Mouse (Mus musculus): ENCODE results near the gene Slc44a5. TPM values are rescaled to one million over a fixed set of nuclear protein-coding genes. Genes with fewer than 3 reads are reported as not detected.

Gene Slc44a5
- total and polyA plus RNA-seq, 2 experiments, result not detected

GRCm38 (mm10) chr3:154118992-154119603 is 145.9 kb downstream of the Slc44a5 start:
- Histone ChIP-seq H3K9ac (ENCODE audit: low read depth, low read length) (no peak overlapping the region), H3K27me3 (ENCODE audit: control insufficient read depth, insufficient read depth, low read length) (no peaks in the 10 kb centered on the region), H3K4me1 (ENCODE audit: control insufficient read depth, insufficient read depth, low read length) (no peaks in the 10 kb centered on the region), H3K27ac (replicated peaks; ENCODE audit: insufficient read depth, low read depth, low read length) (no peak overlapping the region), H3K4me3 (ENCODE audit: insufficient read depth, low read depth, low read length) (no peak overlapping the region), H3K36me3 (ENCODE audit: control insufficient read depth, insufficient read depth, low read length) (no peaks in the 10 kb centered on the region), H3K79me2 (ENCODE audit: control insufficient read depth, insufficient read depth, low read length) (no peaks in the 10 kb centered on the region)
- DNase-seq (ENCODE audit: extremely low read depth, low read depth, low spot score), result no peak
- TF ChIP-seq CTCF (IDR thresholded peaks at IDR 0.05; ENCODE audit: low read depth, low read length) (no peak), POLR2A (IDR thresholded peaks at IDR 0.05; ENCODE audit: extremely low read depth, insufficient read depth, low read length) (no peak)
- WGBS, result 80% methylated on average over 6 of the region's 6 CpGs

GRCm38 (mm10) chr3:154122531-154122930 is 149.3 kb downstream of the Slc44a5 start:
- TF ChIP-seq POLR2A (IDR thresholded peaks at IDR 0.05; ENCODE audit: extremely low read depth, insufficient read depth, low read length), result no peak
- no peak for TF ChIP-seq CTCF (IDR thresholded peaks at IDR 0.05; ENCODE audit: low read depth, low read length)
- DNase-seq (ENCODE audit: extremely low read depth, low read depth, low spot score), result no peak
- 89% methylated on average over 3 of the region's 3 CpGs for WGBS
- no peak overlapping the region for H3K9ac ChIP-seq (ENCODE audit: low read depth, low read length)
- H3K4me3 ChIP-seq (ENCODE audit: insufficient read depth, low read depth, low read length), result no peak overlapping the region
- no peaks in the 10 kb centered on the region for H3K27me3 ChIP-seq (ENCODE audit: control insufficient read depth, insufficient read depth, low read length)
- H3K36me3 ChIP-seq (ENCODE audit: control insufficient read depth, insufficient read depth, low read length), result no peaks in the 10 kb centered on the region
- no peak overlapping the region for H3K27ac ChIP-seq (replicated peaks; ENCODE audit: insufficient read depth, low read depth, low read length)
- no peaks in the 10 kb centered on the region for H3K4me1 ChIP-seq (ENCODE audit: control insufficient read depth, insufficient read depth, low read length)
- no peaks in the 10 kb centered on the region for H3K79me2 ChIP-seq (ENCODE audit: control insufficient read depth, insufficient read depth, low read length)

- Histone ChIP-seq H3K27ac (replicated peaks; ENCODE audit: insufficient read depth, low read depth, low read length) (no peak overlapping the region), H3K36me3 (ENCODE audit: control insufficient read depth, insufficient read depth, low read length) (no peaks in the 10 kb centered on the region), H3K4me1 (ENCODE audit: control insufficient read depth, insufficient read depth, low read length) (no peaks in the 10 kb centered on the region), H3K4me3 (ENCODE audit: insufficient read depth, low read depth, low read length) (no peak overlapping the region), H3K27me3 (ENCODE audit: control insufficient read depth, insufficient read depth, low read length) (no peaks in the 10 kb centered on the region), H3K9ac (ENCODE audit: low read depth, low read length) (no peak overlapping the region), H3K79me2 (ENCODE audit: control insufficient read depth, insufficient read depth, low read length) (no peaks in the 10 kb centered on the region)
- TF ChIP-seq POLR2A (IDR thresholded peaks at IDR 0.05; ENCODE audit: extremely low read depth, insufficient read depth, low read length) (no peak), CTCF (IDR thresholded peaks at IDR 0.05; ENCODE audit: low read depth, low read length) (no peak)
- 82% methylated on average over 15 of the region's 15 CpGs for WGBS
- DNase-seq (ENCODE audit: extremely low read depth, low read depth, low spot score), result no peak
These were observed 151.8 kb downstream of the Slc44a5 start for GRCm38 (mm10) chr3:154124890-154125575.

GRCm38 (mm10) chr3:154125768-154126376 is 152.6 kb downstream of the Slc44a5 start:
- H3K79me2 ChIP-seq (ENCODE audit: control insufficient read depth, insufficient read depth, low read length), result no peaks in the 10 kb centered on the region
- H3K27ac ChIP-seq (replicated peaks; ENCODE audit: insufficient read depth, low read depth, low read length), result no peak overlapping the region
- DNase-seq (ENCODE audit: extremely low read depth, low read depth, low spot score), result no peak
- no peaks in the 10 kb centered on the region for H3K36me3 ChIP-seq (ENCODE audit: control insufficient read depth, insufficient read depth, low read length)
- H3K27me3 ChIP-seq (ENCODE audit: control insufficient read depth, insufficient read depth, low read length), result no peaks in the 10 kb centered on the region
- H3K4me3 ChIP-seq (ENCODE audit: insufficient read depth, low read depth, low read length), result no peak overlapping the region
- H3K9ac ChIP-seq (ENCODE audit: low read depth, low read length), result no peak overlapping the region
- WGBS, result 87% methylated on average over 7 of the region's 7 CpGs
- TF ChIP-seq CTCF (IDR thresholded peaks at IDR 0.05; ENCODE audit: low read depth, low read length), result no peak
- no peak for TF ChIP-seq POLR2A (IDR thresholded peaks at IDR 0.05; ENCODE audit: extremely low read depth, insufficient read depth, low read length)
- no peaks in the 10 kb centered on the region for H3K4me1 ChIP-seq (ENCODE audit: control insufficient read depth, insufficient read depth, low read length)

GRCm38 (mm10) chr3:154127246-154127645 is 154.0 kb downstream of the Slc44a5 start:
- H3K4me3 ChIP-seq (ENCODE audit: insufficient read depth, low read depth, low read length), result no peak overlapping the region
- 92% methylated on average over 3 of the region's 3 CpGs for WGBS
- no peaks in the 10 kb centered on the region for H3K79me2 ChIP-seq (ENCODE audit: control insufficient read depth, insufficient read depth, low read length)
- TF ChIP-seq CTCF (IDR thresholded peaks at IDR 0.05; ENCODE audit: low read depth, low read length) (no peak), POLR2A (IDR thresholded peaks at IDR 0.05; ENCODE audit: extremely low read depth, insufficient read depth, low read length) (no peak)
- H3K4me1 ChIP-seq (ENCODE audit: control insufficient read depth, insufficient read depth, low read length), result no peaks in the 10 kb centered on the region
- H3K27ac ChIP-seq (replicated peaks; ENCODE audit: insufficient read depth, low read depth, low read length), result no peak overlapping the region
- DNase-seq (ENCODE audit: extremely low read depth, low read depth, low spot score), result no peak
- no peak overlapping the region for H3K9ac ChIP-seq (ENCODE audit: low read depth, low read length)
- H3K36me3 ChIP-seq (ENCODE audit: control insufficient read depth, insufficient read depth, low read length), result no peaks in the 10 kb centered on the region
- H3K27me3 ChIP-seq (ENCODE audit: control insufficient read depth, insufficient read depth, low read length), result no peaks in the 10 kb centered on the region

- TF ChIP-seq POLR2A (IDR thresholded peaks at IDR 0.05; ENCODE audit: extremely low read depth, insufficient read depth, low read length), result no peak
- TF ChIP-seq CTCF (IDR thresholded peaks at IDR 0.05; ENCODE audit: low read depth, low read length), result no peak
- WGBS, result 60% methylated on average over 4 of the region's 4 CpGs
- H3K9ac ChIP-seq (ENCODE audit: low read depth, low read length), result no peak overlapping the region
- H3K79me2 ChIP-seq (ENCODE audit: control insufficient read depth, insufficient read depth, low read length), result no peaks in the 10 kb centered on the region
- no peaks in the 10 kb centered on the region for H3K4me1 ChIP-seq (ENCODE audit: control insufficient read depth, insufficient read depth, low read length)
- no peaks in the 10 kb centered on the region for H3K36me3 ChIP-seq (ENCODE audit: control insufficient read depth, insufficient read depth, low read length)
- H3K4me3 ChIP-seq (ENCODE audit: insufficient read depth, low read depth, low read length), result no peak overlapping the region
- no peak for DNase-seq (ENCODE audit: extremely low read depth, low read depth, low spot score)
- no peaks in the 10 kb centered on the region for H3K27me3 ChIP-seq (ENCODE audit: control insufficient read depth, insufficient read depth, low read length)
- no peak overlapping the region for H3K27ac ChIP-seq (replicated peaks; ENCODE audit: insufficient read depth, low read depth, low read length)
These were observed 155.8 kb downstream of the Slc44a5 start for GRCm38 (mm10) chr3:154129036-154129435.
